Mouse (Mus musculus): ENCODE results near the gene Olfr777. TPM values are rescaled to one million over a fixed set of nuclear protein-coding genes. Genes with fewer than 3 reads are reported as not detected.

Gene Olfr777
- polyA plus RNA-seq (2014; fragmentation: Illumina TruSeq; extraction: RNeasy Lipid Tissue Mini Kit (QIAGEN cat#74804); ENCODE audit: low read depth, low replicate concordance), result not detected

DNA sequence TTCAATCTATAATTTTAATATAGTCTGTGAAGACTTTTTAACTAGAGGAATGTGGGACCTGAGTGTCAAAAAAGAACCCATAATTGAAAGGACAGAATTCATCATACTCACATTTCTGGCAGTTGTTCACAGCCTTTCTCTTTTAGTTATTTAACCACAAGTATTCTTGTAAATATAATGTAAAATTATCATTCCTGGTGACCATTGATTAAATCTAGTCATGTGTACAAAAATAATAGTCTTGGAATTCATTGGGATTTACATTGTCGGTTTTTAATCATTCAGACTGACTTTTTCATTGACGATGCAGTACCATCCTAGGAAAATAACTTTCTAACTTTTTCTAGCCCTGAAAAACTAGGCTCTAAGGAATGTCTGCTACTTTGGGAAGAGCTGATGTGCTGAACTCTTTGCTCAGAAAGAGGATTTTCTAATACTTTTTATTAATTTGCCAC is at the start of gene Olfr777:
Olfr777 (minus strand) TSS at position 405 of the 455 bp plus-strand sequence.

DNA sequence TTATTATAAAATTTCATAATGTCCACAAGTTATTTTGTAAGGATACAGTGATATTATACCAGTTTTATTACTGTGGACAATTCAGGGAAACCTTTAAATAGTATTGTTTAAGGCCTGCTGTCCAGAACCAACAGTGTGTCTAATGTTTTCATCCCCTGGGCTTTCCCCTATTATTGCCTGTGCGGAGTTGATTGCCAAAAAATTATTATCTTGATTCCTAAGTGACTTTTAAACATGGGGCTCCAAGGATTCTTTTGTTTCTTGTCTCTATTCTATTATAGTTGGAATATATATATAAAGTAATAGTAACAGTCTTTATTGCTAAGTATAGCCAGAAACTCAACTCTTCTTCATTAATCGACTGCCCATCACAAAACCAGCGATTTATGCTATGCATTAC is 46.5 kb upstream of the Olfr777 start, which contains the start of gene Olfr780:
Olfr780 (plus strand) TSS at position 301 of the 400 bp plus-strand sequence.

DNA sequence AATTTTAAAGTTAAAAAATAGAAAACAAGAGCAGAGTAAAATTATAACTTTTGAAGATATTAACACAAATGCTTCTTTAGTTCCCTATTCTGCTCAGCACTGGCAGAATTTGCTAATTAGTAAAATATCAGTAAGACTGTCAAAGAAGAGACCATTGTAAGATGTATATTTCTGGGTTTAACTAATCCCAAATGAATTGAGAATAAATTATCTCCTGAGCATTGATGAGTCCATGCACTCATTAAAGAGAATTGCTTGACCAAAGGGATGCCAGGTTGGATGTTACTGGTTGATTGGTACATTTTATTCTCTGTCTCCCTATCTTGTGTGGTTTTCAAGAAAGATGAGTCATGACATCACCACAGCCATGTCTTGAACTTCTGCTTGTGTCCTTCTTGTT is 12.5 kb downstream of the Olfr777 start, which contains the start of gene Olfr776:
Olfr776 (plus strand) TSS at position 301 of the 400 bp plus-strand sequence.

DNA sequence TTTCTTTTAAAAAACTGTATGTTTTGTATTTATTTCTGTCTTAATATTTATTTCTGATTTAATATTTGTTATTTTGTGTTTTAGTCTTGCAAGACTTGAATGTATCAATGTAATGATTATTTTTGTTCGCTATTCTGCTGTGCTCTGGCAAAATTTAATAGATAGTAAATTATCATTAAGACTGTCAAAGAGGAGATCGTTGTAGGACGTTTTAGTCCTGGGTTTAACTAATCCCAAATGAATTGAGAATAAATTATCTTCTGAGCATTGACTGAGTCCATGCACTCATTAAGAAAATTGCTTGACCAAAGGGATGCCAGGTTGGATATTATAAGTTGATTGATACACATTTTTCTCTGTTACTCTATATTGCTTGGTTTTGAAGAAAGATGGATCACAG is 23.2 kb downstream of the Olfr777 start, which contains the start of gene Olfr775:
Olfr775 (plus strand) TSS at position 301 of the 400 bp plus-strand sequence.

DNA sequence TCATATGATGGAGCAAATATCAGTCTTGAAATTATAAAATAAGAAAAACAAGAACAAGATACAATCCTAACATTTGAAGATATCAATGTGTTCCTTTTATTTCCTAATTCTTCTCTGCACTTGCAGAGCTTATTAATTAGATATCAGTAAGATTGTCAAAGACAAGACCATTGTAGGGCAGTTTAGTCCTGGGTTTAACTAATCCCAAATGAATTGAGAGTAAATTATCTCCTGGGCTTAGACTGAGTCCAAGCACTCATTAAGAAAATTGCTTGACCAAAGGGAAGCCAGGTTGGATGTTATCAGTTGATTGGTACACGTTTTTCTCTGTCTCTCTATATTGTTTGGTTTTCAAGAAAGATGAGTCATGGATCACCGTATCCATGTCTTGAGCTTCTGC is 35.4 kb downstream of the Olfr777 start, which contains the start of gene Olfr774:
Olfr774 (plus strand) TSS at position 301 of the 400 bp plus-strand sequence.

Other genes with a start within 250 kb of the Olfr777 start
- not detected for gene Olfr764-ps1, start 231.6 kb downstream of the Olfr777 start, polyA plus RNA-seq (2014; fragmentation: Illumina TruSeq; extraction: RNeasy Lipid Tissue Mini Kit (QIAGEN cat#74804); ENCODE audit: low read depth, low replicate concordance)
- gene Olfr765, start 221.5 kb downstream of the Olfr777 start, polyA plus RNA-seq (2014; fragmentation: Illumina TruSeq; extraction: RNeasy Lipid Tissue Mini Kit (QIAGEN cat#74804); ENCODE audit: low read depth, low replicate concordance), result not detected
- not detected for gene Olfr766-ps1, start 202.5 kb downstream of the Olfr777 start, polyA plus RNA-seq (2014; fragmentation: Illumina TruSeq; extraction: RNeasy Lipid Tissue Mini Kit (QIAGEN cat#74804); ENCODE audit: low read depth, low replicate concordance)
- not detected for gene Olfr767, start 188.6 kb downstream of the Olfr777 start, polyA plus RNA-seq (2014; fragmentation: Illumina TruSeq; extraction: RNeasy Lipid Tissue Mini Kit (QIAGEN cat#74804); ENCODE audit: low read depth, low replicate concordance)
- gene Olfr768, start 172.1 kb downstream of the Olfr777 start, polyA plus RNA-seq (2014; fragmentation: Illumina TruSeq; extraction: RNeasy Lipid Tissue Mini Kit (QIAGEN cat#74804); ENCODE audit: low read depth, low replicate concordance), result not detected
- not detected for gene Olfr769, start 153.6 kb downstream of the Olfr777 start, polyA plus RNA-seq (2014; fragmentation: Illumina TruSeq; extraction: RNeasy Lipid Tissue Mini Kit (QIAGEN cat#74804); ENCODE audit: low read depth, low replicate concordance)
- gene Olfr770, start 132.5 kb downstream of the Olfr777 start, polyA plus RNA-seq (2014; fragmentation: Illumina TruSeq; extraction: RNeasy Lipid Tissue Mini Kit (QIAGEN cat#74804); ENCODE audit: low read depth, low replicate concordance), result not detected
- gene Olfr771, start 106.7 kb downstream of the Olfr777 start, polyA plus RNA-seq (2014; fragmentation: Illumina TruSeq; extraction: RNeasy Lipid Tissue Mini Kit (QIAGEN cat#74804); ENCODE audit: low read depth, low replicate concordance), result not detected
- gene Olfr772, start 93.6 kb downstream of the Olfr777 start, polyA plus RNA-seq (2014; fragmentation: Illumina TruSeq; extraction: RNeasy Lipid Tissue Mini Kit (QIAGEN cat#74804); ENCODE audit: low read depth, low replicate concordance), result not detected
- gene Olfr773, start 84.1 kb downstream of the Olfr777 start, polyA plus RNA-seq (2014; fragmentation: Illumina TruSeq; extraction: RNeasy Lipid Tissue Mini Kit (QIAGEN cat#74804); ENCODE audit: low read depth, low replicate concordance), result not detected
- not detected for gene Olfr774, start 35.3 kb downstream of the Olfr777 start, polyA plus RNA-seq (2014; fragmentation: Illumina TruSeq; extraction: RNeasy Lipid Tissue Mini Kit (QIAGEN cat#74804); ENCODE audit: low read depth, low replicate concordance)
- gene Olfr775, start 23.1 kb downstream of the Olfr777 start, polyA plus RNA-seq (2014; fragmentation: Illumina TruSeq; extraction: RNeasy Lipid Tissue Mini Kit (QIAGEN cat#74804); ENCODE audit: low read depth, low replicate concordance), result not detected
- not detected for gene Olfr776, start 12.4 kb downstream of the Olfr777 start, polyA plus RNA-seq (2014; fragmentation: Illumina TruSeq; extraction: RNeasy Lipid Tissue Mini Kit (QIAGEN cat#74804); ENCODE audit: low read depth, low replicate concordance)
- gene Olfr780, start 46.6 kb upstream of the Olfr777 start, polyA plus RNA-seq (2014; fragmentation: Illumina TruSeq; extraction: RNeasy Lipid Tissue Mini Kit (QIAGEN cat#74804); ENCODE audit: low read depth, low replicate concordance), result not detected
- not detected for gene Olfr781, start 57.4 kb upstream of the Olfr777 start, polyA plus RNA-seq (2014; fragmentation: Illumina TruSeq; extraction: RNeasy Lipid Tissue Mini Kit (QIAGEN cat#74804); ENCODE audit: low read depth, low replicate concordance)
- gene Olfr782, start 77.4 kb upstream of the Olfr777 start, polyA plus RNA-seq (2014; fragmentation: Illumina TruSeq; extraction: RNeasy Lipid Tissue Mini Kit (QIAGEN cat#74804); ENCODE audit: low read depth, low replicate concordance), result not detected
- not detected for gene Olfr784, start 112.6 kb upstream of the Olfr777 start, polyA plus RNA-seq (2014; fragmentation: Illumina TruSeq; extraction: RNeasy Lipid Tissue Mini Kit (QIAGEN cat#74804); ENCODE audit: low read depth, low replicate concordance)
- not detected for gene Olfr785, start 133.9 kb upstream of the Olfr777 start, polyA plus RNA-seq (2014; fragmentation: Illumina TruSeq; extraction: RNeasy Lipid Tissue Mini Kit (QIAGEN cat#74804); ENCODE audit: low read depth, low replicate concordance)
- not detected for gene Olfr786, start 155.8 kb upstream of the Olfr777 start, polyA plus RNA-seq (2014; fragmentation: Illumina TruSeq; extraction: RNeasy Lipid Tissue Mini Kit (QIAGEN cat#74804); ENCODE audit: low read depth, low replicate concordance)
- not detected for gene Olfr787, start 190.4 kb upstream of the Olfr777 start, polyA plus RNA-seq (2014; fragmentation: Illumina TruSeq; extraction: RNeasy Lipid Tissue Mini Kit (QIAGEN cat#74804); ENCODE audit: low read depth, low replicate concordance)
- not detected for gene Olfr788, start 199.5 kb upstream of the Olfr777 start, polyA plus RNA-seq (2014; fragmentation: Illumina TruSeq; extraction: RNeasy Lipid Tissue Mini Kit (QIAGEN cat#74804); ENCODE audit: low read depth, low replicate concordance)
- gene Olfr789, start 213.3 kb upstream of the Olfr777 start, polyA plus RNA-seq (2014; fragmentation: Illumina TruSeq; extraction: RNeasy Lipid Tissue Mini Kit (QIAGEN cat#74804); ENCODE audit: low read depth, low replicate concordance), result not detected
- not detected for gene Olfr790, start 227.0 kb upstream of the Olfr777 start, polyA plus RNA-seq (2014; fragmentation: Illumina TruSeq; extraction: RNeasy Lipid Tissue Mini Kit (QIAGEN cat#74804); ENCODE audit: low read depth, low replicate concordance)

All from kidney, adult 10 weeks (tissue).